Mouse (Mus musculus): ENCODE data around the gene Sorcs3. TPM values are rescaled to one million over a fixed set of nuclear protein-coding genes. Genes with fewer than 3 reads are reported as not detected.

Sorcs3 gene
- polyA plus RNA-seq, 1 experiment from 2014 or later: 0.99 TPM

- H3K9me3 ChIP-seq (ENCODE audit: control insufficient read depth, low read length): no peaks in the 10 kb centered on the region
- H3K4me3 ChIP-seq (ENCODE audit: low read length): no peak overlapping the region
- H3K27ac ChIP-seq (ENCODE audit: low read depth, low read length): no peak overlapping the region
- H3K4me2 ChIP-seq (replicated peaks; ENCODE audit: low read depth, low read length): no peak overlapping the region
- ATAC-seq (ENCODE audit: low FRiP score, low TSS enrichment): no peak
- WGBS: 94% methylated on average over 8 of the region's 8 CpGs
- H3K36me3 ChIP-seq (ENCODE audit: control insufficient read depth, insufficient read depth, low read length): no peaks in the 10 kb centered on the region
- H3K4me1 ChIP-seq (ENCODE audit: control insufficient read depth, insufficient read depth, low read length): no peaks in the 10 kb centered on the region
- H3K9ac ChIP-seq (ENCODE audit: low read depth, low read length): no peak overlapping the region
- H3K27me3 ChIP-seq (ENCODE audit: control insufficient read depth, insufficient read depth, low read length): no peaks in the 10 kb centered on the region
These were observed 102.5 kb downstream of the Sorcs3 start for GRCm38 (mm10) chr19:48308341-48308740.

- Histone ChIP-seq H3K4me2 (replicated peaks; ENCODE audit: low read depth, low read length) (no peak overlapping the region), H3K27me3 (ENCODE audit: control insufficient read depth, insufficient read depth, low read length) (no peaks in the 10 kb centered on the region), H3K9me3 (ENCODE audit: control insufficient read depth, low read length) (no peaks in the 10 kb centered on the region), H3K4me1 (ENCODE audit: control insufficient read depth, insufficient read depth, low read length) (no peaks in the 10 kb centered on the region), H3K9ac (ENCODE audit: low read depth, low read length) (no peak overlapping the region), H3K4me3 (ENCODE audit: low read length) (no peak overlapping the region), H3K27ac (ENCODE audit: low read depth, low read length) (no peak overlapping the region), H3K36me3 (ENCODE audit: control insufficient read depth, insufficient read depth, low read length) (no peaks in the 10 kb centered on the region)
- ATAC-seq (ENCODE audit: low FRiP score, low TSS enrichment): no peak
- WGBS: 80% methylated on average over 15 of the region's 15 CpGs
These were observed 103.9 kb downstream of the Sorcs3 start for GRCm38 (mm10) chr19:48309531-48310337.

GRCm38 (mm10) chr19:48310338-48310710, 104.5 kb downstream of the Sorcs3 start:
- Histone ChIP-seq H3K27me3 (ENCODE audit: control insufficient read depth, insufficient read depth, low read length) (no peaks in the 10 kb centered on the region), H3K27ac (ENCODE audit: low read depth, low read length) (no peak overlapping the region), H3K4me3 (ENCODE audit: low read length) (no peak overlapping the region), H3K36me3 (ENCODE audit: control insufficient read depth, insufficient read depth, low read length) (no peaks in the 10 kb centered on the region), H3K9me3 (ENCODE audit: control insufficient read depth, low read length) (no peaks in the 10 kb centered on the region), H3K9ac (ENCODE audit: low read depth, low read length) (no peak overlapping the region), H3K4me2 (replicated peaks; ENCODE audit: low read depth, low read length) (no peak overlapping the region), H3K4me1 (ENCODE audit: control insufficient read depth, insufficient read depth, low read length) (no peaks in the 10 kb centered on the region)
- no peak for ATAC-seq (ENCODE audit: low FRiP score, low TSS enrichment)
- 90% methylated on average over 6 of the region's 6 CpGs for WGBS

- Histone ChIP-seq H3K27me3 (ENCODE audit: control insufficient read depth, insufficient read depth, low read length) (no peaks in the 10 kb centered on the region), H3K27ac (ENCODE audit: low read depth, low read length) (no peak overlapping the region), H3K4me1 (ENCODE audit: control insufficient read depth, insufficient read depth, low read length) (no peaks in the 10 kb centered on the region), H3K9me3 (ENCODE audit: control insufficient read depth, low read length) (no peaks in the 10 kb centered on the region), H3K36me3 (ENCODE audit: control insufficient read depth, insufficient read depth, low read length) (no peaks in the 10 kb centered on the region), H3K9ac (ENCODE audit: low read depth, low read length) (no peak overlapping the region), H3K4me2 (replicated peaks; ENCODE audit: low read depth, low read length) (no peak overlapping the region), H3K4me3 (ENCODE audit: low read length) (no peak overlapping the region)
- 88% methylated on average over 9 of the region's 9 CpGs for WGBS
- ATAC-seq (ENCODE audit: low FRiP score, low TSS enrichment): no peak
These were observed 108.0 kb downstream of the Sorcs3 start for GRCm38 (mm10) chr19:48313776-48314175.

- H3K4me3 ChIP-seq (ENCODE audit: low read length): no peak overlapping the region
- H3K4me1 ChIP-seq (ENCODE audit: control insufficient read depth, insufficient read depth, low read length): no peaks in the 10 kb centered on the region
- no peak for ATAC-seq (ENCODE audit: low FRiP score, low TSS enrichment)
- no peak overlapping the region for H3K27ac ChIP-seq (ENCODE audit: low read depth, low read length)
- 66% methylated on average over 6 of the region's 6 CpGs for WGBS
- H3K27me3 ChIP-seq (ENCODE audit: control insufficient read depth, insufficient read depth, low read length): no peaks in the 10 kb centered on the region
- H3K4me2 ChIP-seq (replicated peaks; ENCODE audit: low read depth, low read length): no peak overlapping the region
- no peak overlapping the region for H3K9ac ChIP-seq (ENCODE audit: low read depth, low read length)
- no peaks in the 10 kb centered on the region for H3K9me3 ChIP-seq (ENCODE audit: control insufficient read depth, low read length)
- H3K36me3 ChIP-seq (ENCODE audit: control insufficient read depth, insufficient read depth, low read length): no peaks in the 10 kb centered on the region
These were observed 121.3 kb downstream of the Sorcs3 start for GRCm38 (mm10) chr19:48327115-48327514.

- ATAC-seq (ENCODE audit: low FRiP score, low TSS enrichment): no peak
- no peak overlapping the region for H3K4me2 ChIP-seq (replicated peaks; ENCODE audit: low read depth, low read length)
- no peak overlapping the region for H3K27ac ChIP-seq (ENCODE audit: low read depth, low read length)
- H3K9me3 ChIP-seq (ENCODE audit: control insufficient read depth, low read length): no peaks in the 10 kb centered on the region
- H3K4me1 ChIP-seq (ENCODE audit: control insufficient read depth, insufficient read depth, low read length): no peaks in the 10 kb centered on the region
- H3K36me3 ChIP-seq (ENCODE audit: control insufficient read depth, insufficient read depth, low read length): no peaks in the 10 kb centered on the region
- H3K4me3 ChIP-seq (ENCODE audit: low read length): no peak overlapping the region
- no peaks in the 10 kb centered on the region for H3K27me3 ChIP-seq (ENCODE audit: control insufficient read depth, insufficient read depth, low read length)
- WGBS: 79% methylated on average over 8 of the region's 8 CpGs
- no peak overlapping the region for H3K9ac ChIP-seq (ENCODE audit: low read depth, low read length)
These were observed 122.3 kb downstream of the Sorcs3 start for GRCm38 (mm10) chr19:48328171-48328570.

- Histone ChIP-seq H3K27ac (ENCODE audit: low read depth, low read length) (no peak overlapping the region), H3K36me3 (ENCODE audit: control insufficient read depth, insufficient read depth, low read length) (no peaks in the 10 kb centered on the region), H3K27me3 (ENCODE audit: control insufficient read depth, insufficient read depth, low read length) (no peaks in the 10 kb centered on the region), H3K9ac (ENCODE audit: low read depth, low read length) (no peak overlapping the region), H3K4me3 (ENCODE audit: low read length) (no peak overlapping the region), H3K4me2 (replicated peaks; ENCODE audit: low read depth, low read length) (no peak overlapping the region), H3K4me1 (ENCODE audit: control insufficient read depth, insufficient read depth, low read length) (no peaks in the 10 kb centered on the region), H3K9me3 (ENCODE audit: control insufficient read depth, low read length) (no peaks in the 10 kb centered on the region)
- ATAC-seq (ENCODE audit: low FRiP score, low TSS enrichment): no peak
- WGBS: 8% methylated on average over 1 of the region's 1 CpGs
These were observed 125.8 kb downstream of the Sorcs3 start for GRCm38 (mm10) chr19:48331640-48332039.

- no peak overlapping the region for H3K9ac ChIP-seq (ENCODE audit: low read depth, low read length)
- 0 out of 2 replicates have a peak, but pooled peaks cover 5% of the 10 kb centered on the region for H3K4me1 ChIP-seq (ENCODE audit: control insufficient read depth, insufficient read depth, low read length)
- WGBS: 71% methylated on average over 2 of the region's 2 CpGs
- H3K27me3 ChIP-seq (ENCODE audit: control insufficient read depth, insufficient read depth, low read length): no peaks in the 10 kb centered on the region
- H3K4me2 ChIP-seq (replicated peaks; ENCODE audit: low read depth, low read length): no peak overlapping the region
- H3K27ac ChIP-seq (ENCODE audit: low read depth, low read length): no peak overlapping the region
- ATAC-seq (ENCODE audit: low FRiP score, low TSS enrichment): no peak
- no peaks in the 10 kb centered on the region for H3K36me3 ChIP-seq (ENCODE audit: control insufficient read depth, insufficient read depth, low read length)
- H3K4me3 ChIP-seq (ENCODE audit: low read length): no peak overlapping the region
- no peaks in the 10 kb centered on the region for H3K9me3 ChIP-seq (ENCODE audit: control insufficient read depth, low read length)
These were observed 127.3 kb downstream of the Sorcs3 start for GRCm38 (mm10) chr19:48333085-48333484.

- no peaks in the 10 kb centered on the region for H3K9me3 ChIP-seq (ENCODE audit: control insufficient read depth, low read length)
- 0 out of 2 replicates have a peak, but pooled peaks cover 5% of the 10 kb centered on the region for H3K4me1 ChIP-seq (ENCODE audit: control insufficient read depth, insufficient read depth, low read length)
- no peak overlapping the region for H3K4me3 ChIP-seq (ENCODE audit: low read length)
- no peaks in the 10 kb centered on the region for H3K36me3 ChIP-seq (ENCODE audit: control insufficient read depth, insufficient read depth, low read length)
- H3K27me3 ChIP-seq (ENCODE audit: control insufficient read depth, insufficient read depth, low read length): no peaks in the 10 kb centered on the region
- peak; percentile 81; the same call in 1 of the 2 replicates for ATAC-seq (ENCODE audit: low FRiP score, low TSS enrichment)
- H3K27ac ChIP-seq (ENCODE audit: low read depth, low read length): no peak overlapping the region
- no peak overlapping the region for H3K9ac ChIP-seq (ENCODE audit: low read depth, low read length)
- 38% methylated on average over 6 of the region's 6 CpGs for WGBS
- H3K4me2 ChIP-seq (replicated peaks; ENCODE audit: low read depth, low read length): no peak overlapping the region
These were observed 131.6 kb downstream of the Sorcs3 start for GRCm38 (mm10) chr19:48337461-48337860.
